Mouse (Mus musculus) cortical plate, adult 2 months (tissue): ENCODE data around the gene Leng1.

Source experiments
- CTCF ChIP-seq: fragments of 200-500 bp; IDR thresholded peaks from 2 replicates; pipeline ENCODE4 v1.5.1; 2011; ENCODE audit warnings: mild to moderate bottlenecking, control low read depth, low read length; ENCODE audit not compliant: insufficient read depth; ENCODE audit errors: extremely low read depth
- POLR2A ChIP-seq: fragments of 200-500 bp; IDR thresholded peaks from 2 replicates; pipeline ENCODE4 v1.6.1; 2011; ENCODE audit warnings: mild to moderate bottlenecking, low read length, control low read depth; ENCODE audit not compliant: insufficient read depth; ENCODE audit errors: extremely low read depth

DNA sequence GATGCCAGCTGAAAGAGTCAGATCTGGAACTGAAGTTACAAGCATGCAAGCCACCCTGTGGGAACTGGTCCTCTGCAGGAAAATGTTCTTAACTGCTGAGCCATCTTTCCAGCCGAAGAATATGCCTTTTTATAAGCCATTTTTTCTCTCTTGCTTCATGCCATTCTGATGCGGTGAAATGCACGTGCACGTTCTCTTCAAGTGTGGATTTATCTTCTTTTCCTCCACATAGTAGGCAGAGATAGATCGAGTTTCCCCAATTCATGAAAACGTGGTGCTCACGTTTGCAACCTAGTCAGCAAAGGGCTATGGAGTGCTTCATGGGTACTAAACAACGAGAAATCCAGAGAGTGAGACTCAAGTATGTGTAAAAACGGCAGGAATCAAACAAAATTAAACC, 21.8 kb downstream of the Leng1 start:
- TF ChIP-seq POLR2A (no peak), CTCF (no peak)
